Mouse (Mus musculus) liver, adult 2 months (tissue): ENCODE measurements around the gene Sbk1. TPM values are rescaled to one million over a fixed set of nuclear protein-coding genes. Genes with fewer than 3 reads are reported as not detected.
"Not testable (repeated sequence)": the region's sequence is repeated elsewhere in the genome, so short reads cannot be mapped to it uniquely, and the experiment has no call there.

Experiments used
- DNase-seq: peaks from one replicate; pipeline ENCODE4 v3.0.0-alpha.2; 2011; ENCODE audit warnings: low read depth, low spot score; ENCODE audit errors: extremely low read depth
- H3K27ac ChIP-seq: fragments of 200-500 bp; replicated peaks from 2 replicates; pipeline ENCODE4 v1.5.1; 2012; ENCODE audit warnings: low read depth, mild to moderate bottlenecking, control low read depth, inconsistent platforms, low read length; ENCODE audit not compliant: insufficient read depth
- H3K27me3 ChIP-seq: fragments of 200-500 bp; 2 replicates; pipeline ENCODE4 v1.6.1; 2012; ENCODE audit warnings: mild to moderate bottlenecking, moderate library complexity, low read length, inconsistent platforms; ENCODE audit not compliant: control insufficient read depth, insufficient read depth
- H3K36me3 ChIP-seq: fragments of 200-500 bp; 2 replicates; pipeline ENCODE4 v1.6.1; 2012; ENCODE audit warnings: low read length, inconsistent platforms; ENCODE audit not compliant: control insufficient read depth, insufficient read depth
- H3K4me1 ChIP-seq: fragments of 200-500 bp; 2 replicates; pipeline ENCODE4 v1.6.1; 2011; ENCODE audit warnings: low read length; ENCODE audit not compliant: control insufficient read depth, insufficient read depth
- H3K4me3 ChIP-seq: fragments of 200-500 bp; 2 replicates; pipeline ENCODE4 v1.5.1; 2011; ENCODE audit warnings: low read depth, mild to moderate bottlenecking, control low read depth, low read length, moderate library complexity; ENCODE audit not compliant: insufficient read depth
- H3K79me2 ChIP-seq: fragments of 200-500 bp; 2 replicates; pipeline ENCODE4 v1.6.1; 2012; ENCODE audit warnings: inconsistent platforms, mild to moderate bottlenecking, low read length, moderate library complexity; ENCODE audit not compliant: control insufficient read depth, insufficient read depth
- H3K9ac ChIP-seq: fragments of 200-500 bp; 2 replicates; pipeline ENCODE4 v1.6.1; 2012; ENCODE audit warnings: low read depth, mild to moderate bottlenecking, control low read depth, inconsistent platforms, low read length
- CTCF ChIP-seq: fragments of 200-500 bp; IDR thresholded peaks from 2 replicates; pipeline ENCODE4 v1.5.1; 2011; ENCODE audit warnings: low read depth, low read length, control low read depth
- POLR2A ChIP-seq: fragments of 200-500 bp; IDR thresholded peaks from 2 replicates; pipeline ENCODE4 v1.6.1; 2011; ENCODE audit warnings: low read length, control low read depth; ENCODE audit not compliant: insufficient read depth; ENCODE audit errors: extremely low read depth
- WGBS: fragments of 180-500 bp; shearing (Covaris S2); methylation state at CpG from one replicate; pipeline ENCODE4 v1.1.7; 2018; 5-methylcytosine and 5-hydroxymethylcytosine counted together
- polyA plus RNA-seq: library from polyadenylated mRNA; depleted of rRNA; stranded (reverse); fragments of >200 nt; gene quantifications from 2 replicates; pipeline ENCODE4 v1.2.3, GENCODE M21; 2012
- total RNA-seq: library from RNA; depleted of rRNA; stranded (reverse); fragments of >200 nt; gene quantifications from 2 replicates; pipeline ENCODE4 v1.2.3, GENCODE M21; 2014

The Sbk1 gene
- total and polyA plus RNA-seq, 2 experiments = 13.5 to 17.1 TPM

DNA sequence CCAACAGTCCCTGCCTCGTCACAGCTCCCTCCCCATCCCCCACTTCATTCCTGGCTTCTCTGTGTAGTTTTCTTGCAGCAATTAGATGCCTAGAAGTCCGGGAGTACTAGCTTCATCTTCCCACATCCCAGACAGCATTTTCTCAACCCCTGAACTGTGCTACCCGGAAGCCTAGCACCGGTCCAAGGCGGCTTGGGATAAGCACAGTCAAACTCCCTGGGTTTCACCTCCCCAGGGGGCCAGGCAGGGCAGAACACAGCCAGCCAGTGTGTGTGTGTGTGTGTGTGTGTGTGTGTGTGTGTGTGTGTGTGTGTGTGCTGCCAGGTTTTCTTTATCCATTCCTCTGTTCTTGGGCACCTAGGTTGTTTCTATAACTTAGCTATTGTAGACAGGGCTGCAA is 40.9 kb downstream of the Sbk1 start:
- no peaks in the 10 kb centered on the region for H3K79me2 ChIP-seq

DNA sequence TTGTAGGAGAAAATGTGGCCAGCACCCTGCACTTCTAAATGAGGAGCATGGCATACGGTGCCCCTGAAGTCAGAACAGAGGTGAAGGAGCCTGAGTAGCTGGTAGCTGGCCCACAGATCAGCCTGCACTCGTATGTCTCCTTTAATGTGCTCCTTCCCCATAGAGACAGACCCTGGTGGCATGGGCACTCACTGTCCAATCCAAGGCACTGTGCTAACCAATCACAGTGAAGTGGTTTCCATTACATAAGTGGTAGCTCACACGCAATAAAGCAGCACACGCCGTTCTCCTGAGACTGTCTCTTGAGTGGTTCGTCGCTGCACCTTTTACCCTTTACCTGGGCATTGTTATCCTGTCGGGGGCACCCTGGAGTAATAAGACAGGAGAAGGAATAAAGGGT is 41.9 kb downstream of the Sbk1 start:
- WGBS = 70% methylated on average over 8 of the region's 8 CpGs
- Histone ChIP-seq H3K9ac (no peak overlapping the region), H3K36me3 (no peaks in the 10 kb centered on the region), H3K4me3 (no peak overlapping the region), H3K27me3 (no peaks in the 10 kb centered on the region), H3K79me2 (no peaks in the 10 kb centered on the region), H3K4me1 (no peaks in the 10 kb centered on the region), H3K27ac (no peak overlapping the region)
- TF ChIP-seq POLR2A = no peak
- no peak for TF ChIP-seq CTCF
- DNase-seq = no peak

More for the DNA sequence above, 40.9 kb downstream of the Sbk1 start:
- H3K4me3 ChIP-seq = no peak overlapping the region
- H3K9ac ChIP-seq = no peak overlapping the region
- no peaks in the 10 kb centered on the region for H3K27me3 ChIP-seq
- no peak for DNase-seq
- TF ChIP-seq POLR2A = no peak
- no peak for TF ChIP-seq CTCF
- no peak overlapping the region for H3K27ac ChIP-seq
- WGBS = 66% methylated on average over 5 of the region's 5 CpGs
- H3K4me1 ChIP-seq = no peaks in the 10 kb centered on the region
- no peaks in the 10 kb centered on the region for H3K36me3 ChIP-seq

DNA sequence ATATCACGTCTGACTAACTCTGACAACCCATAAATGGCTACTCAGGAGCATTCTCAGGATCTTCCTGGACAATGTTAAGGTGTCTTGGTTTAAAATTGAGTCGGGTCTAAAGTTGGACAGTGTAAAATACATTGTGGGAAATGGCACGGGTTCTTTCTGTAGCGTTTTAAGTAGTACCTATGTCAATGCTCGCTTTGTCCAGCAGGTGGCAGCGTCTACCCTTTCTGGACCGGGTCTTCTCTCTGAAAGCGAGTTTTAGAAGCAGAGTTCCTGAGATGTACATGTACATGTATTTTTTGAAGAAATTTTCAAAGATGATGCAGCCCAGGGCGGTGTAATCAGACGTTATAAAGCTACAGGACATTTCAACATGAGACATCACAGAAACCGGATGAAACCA is 51.3 kb downstream of the Sbk1 start:
- Histone ChIP-seq H3K27me3 (no peaks in the 10 kb centered on the region), H3K4me3 (no peak overlapping the region), H3K4me1 (no peaks in the 10 kb centered on the region), H3K79me2 (no peaks in the 10 kb centered on the region), H3K9ac (no peak overlapping the region), H3K27ac (no peak overlapping the region), H3K36me3 (no peaks in the 10 kb centered on the region)
- TF ChIP-seq POLR2A (no peak), CTCF (peak; percentile 68; the same call in 1 of the 2 replicates)
- DNase-seq = peak; percentile 54
- WGBS = 5% methylated on average over 11 of the region's 11 CpGs

DNA sequence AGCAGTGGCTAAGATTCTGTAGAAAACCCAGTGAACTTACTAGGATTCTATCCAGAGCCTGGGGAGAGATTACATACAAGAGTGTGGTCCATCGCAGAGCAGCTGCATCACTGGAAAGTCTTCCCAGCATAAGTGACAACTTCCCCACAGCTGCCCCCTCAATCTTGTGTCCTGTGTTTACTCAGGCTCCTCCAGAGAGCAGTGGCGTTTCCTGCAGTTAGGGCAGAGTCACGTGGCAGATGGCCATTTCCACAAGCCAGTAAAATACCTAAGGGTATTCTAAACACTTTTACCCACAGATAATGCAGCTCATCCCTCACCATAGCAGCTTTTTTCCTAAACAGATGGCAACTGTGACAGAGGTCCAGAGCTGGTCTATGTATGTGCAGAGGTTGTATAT is 52.4 kb downstream of the Sbk1 start:
- Histone ChIP-seq H3K4me3 (no peak overlapping the region), H3K4me1 (no peaks in the 10 kb centered on the region), H3K79me2 (no peaks in the 10 kb centered on the region), H3K27me3 (no peaks in the 10 kb centered on the region), H3K27ac (no peak overlapping the region), H3K9ac (no peak overlapping the region), H3K36me3 (no peaks in the 10 kb centered on the region)
- DNase-seq = no peak
- TF ChIP-seq CTCF = no peak
- no peak for TF ChIP-seq POLR2A
- 27% methylated on average over 3 of the region's 3 CpGs for WGBS

DNA sequence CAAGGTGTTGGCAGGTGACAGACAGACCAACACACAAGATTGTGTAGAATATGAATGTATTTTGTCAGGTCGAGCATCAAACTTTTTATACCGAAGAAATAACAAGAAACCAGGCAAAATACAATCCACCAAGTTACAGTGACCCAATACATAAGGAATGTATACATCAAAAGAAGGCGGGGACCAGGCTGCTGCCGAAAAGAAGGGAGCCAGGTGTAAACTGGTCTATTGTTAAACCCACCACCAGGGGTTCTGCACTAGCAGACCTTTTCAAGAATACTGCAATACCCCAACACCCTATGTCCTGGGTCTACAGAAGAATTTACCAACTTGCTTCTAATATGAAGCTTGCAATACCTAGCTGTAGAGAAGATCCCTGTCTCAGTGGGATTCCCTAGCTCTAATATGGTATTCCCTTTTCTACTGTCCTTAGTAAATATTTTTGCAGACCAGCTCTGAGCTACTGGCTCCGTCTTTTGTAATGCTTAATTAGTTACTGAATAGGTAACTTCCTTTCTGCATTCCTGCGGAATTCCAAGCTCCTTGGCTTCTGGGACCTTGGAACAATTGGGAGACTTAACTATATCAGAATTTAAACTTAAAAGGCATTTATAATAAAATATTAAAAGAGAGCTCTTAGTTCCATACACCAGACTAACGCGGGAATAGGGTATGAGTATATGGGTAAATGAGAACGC is 53.3 kb downstream of the Sbk1 start:
- not testable (repeated sequence) for H3K9ac ChIP-seq, DNase-seq, H3K4me3 ChIP-seq, H3K36me3 ChIP-seq, H3K4me1 ChIP-seq, H3K27ac ChIP-seq, H3K79me2 ChIP-seq, H3K27me3 ChIP-seq
- WGBS = 24% methylated on average over 9 of the region's 9 CpGs

DNA sequence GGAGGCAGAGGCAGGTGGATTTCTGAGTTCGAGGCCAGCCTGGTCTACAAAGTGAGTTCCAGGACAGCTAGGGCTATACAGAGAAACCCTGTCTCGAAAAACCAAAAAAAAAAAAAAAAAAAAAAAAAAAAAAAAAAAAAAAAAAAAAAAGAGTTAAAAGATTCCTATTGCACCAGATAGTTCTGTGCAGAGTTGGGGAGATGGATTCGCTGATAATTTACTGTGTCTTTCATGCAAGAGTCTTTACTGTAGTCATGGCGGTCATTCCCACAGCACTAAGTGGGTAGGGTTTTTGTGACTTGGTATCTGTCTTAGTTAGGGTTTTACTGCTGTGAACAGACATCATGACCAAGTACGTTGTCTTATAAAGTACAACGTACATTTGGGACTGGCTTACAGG is 56.4 kb downstream of the Sbk1 start:
- not testable (repeated sequence) for H3K4me3 ChIP-seq, DNase-seq, H3K36me3 ChIP-seq, H3K27me3 ChIP-seq, H3K27ac ChIP-seq, H3K9ac ChIP-seq, H3K4me1 ChIP-seq, H3K79me2 ChIP-seq
- 86% methylated on average over 5 of the region's 6 CpGs for WGBS
